Mouse (Mus musculus) stomach, embryonic 15.5 days (tissue): ENCODE data around the gene Pias1. TPM values are rescaled to one million over a fixed set of nuclear protein-coding genes. Genes with fewer than 3 reads are reported as not detected.
"Not testable (repeated sequence)": the region's sequence is repeated elsewhere in the genome, so short reads cannot be mapped to it uniquely, and the experiment has no call there.

Experiments
- ATAC-seq: fragments of 200-750 bp; cut with Nextera tagmentation; 2 replicates; pipeline ENCODE4 v1.8.0; 2017; ENCODE audit warnings: low read depth, moderate number of reproducible peaks, moderate TSS enrichment; ENCODE audit not compliant: insufficient read depth, low FRiP score
- H3K27ac ChIP-seq: fragments of 300-500 bp; sonication (generic); 2 replicates; pipeline ENCODE4 v1.5.1; 2015; ENCODE audit warnings: mild to moderate bottlenecking, inconsistent platforms
- H3K27me3 ChIP-seq: fragments of 300-500 bp; sonication (generic); replicated peaks from 2 replicates; pipeline ENCODE4 v1.6.1; 2015; ENCODE audit warnings: inconsistent platforms
- H3K36me3 ChIP-seq: fragments of 300-500 bp; sonication (generic); 2 replicates; pipeline ENCODE4 v1.6.1; 2015; ENCODE audit warnings: inconsistent platforms
- H3K4me1 ChIP-seq: fragments of 300-500 bp; sonication (generic); 2 replicates; pipeline ENCODE4 v1.6.1; 2015; ENCODE audit warnings: inconsistent platforms
- H3K4me2 ChIP-seq: fragments of 300-500 bp; sonication (generic); 2 replicates; pipeline ENCODE4 v1.6.1; 2015; ENCODE audit warnings: mild to moderate bottlenecking, inconsistent platforms
- H3K4me3 ChIP-seq: fragments of 300-500 bp; sonication (generic); replicated peaks from 2 replicates; pipeline ENCODE4 v1.5.1; 2015; ENCODE audit warnings: inconsistent platforms
- H3K9ac ChIP-seq: fragments of 300-500 bp; sonication (generic); 2 replicates; pipeline ENCODE4 v1.6.1; 2015; ENCODE audit warnings: inconsistent platforms
- H3K9me3 ChIP-seq: fragments of 300-500 bp; sonication (generic); 2 replicates; pipeline ENCODE4 v1.6.1; 2016; ENCODE audit warnings: inconsistent platforms
- WGBS: fragments of 180-500 bp; shearing (Covaris S2); methylation state at CpG from one replicate; pipeline ENCODE4 v1.1.7; 2015; 5-methylcytosine and 5-hydroxymethylcytosine counted together
- polyA plus RNA-seq: library from polyadenylated mRNA; unstranded; fragments of >200 nt; fragmentation: Nextera tagmentation; extraction: Ambion mirVana; gene quantifications from 2 replicates; pipeline ENCODE4 v1.2.1, GENCODE M21; 2015

The Pias1 gene
- polyA plus RNA-seq, 1 experiment from 2014 or later = 46.7 TPM

DNA sequence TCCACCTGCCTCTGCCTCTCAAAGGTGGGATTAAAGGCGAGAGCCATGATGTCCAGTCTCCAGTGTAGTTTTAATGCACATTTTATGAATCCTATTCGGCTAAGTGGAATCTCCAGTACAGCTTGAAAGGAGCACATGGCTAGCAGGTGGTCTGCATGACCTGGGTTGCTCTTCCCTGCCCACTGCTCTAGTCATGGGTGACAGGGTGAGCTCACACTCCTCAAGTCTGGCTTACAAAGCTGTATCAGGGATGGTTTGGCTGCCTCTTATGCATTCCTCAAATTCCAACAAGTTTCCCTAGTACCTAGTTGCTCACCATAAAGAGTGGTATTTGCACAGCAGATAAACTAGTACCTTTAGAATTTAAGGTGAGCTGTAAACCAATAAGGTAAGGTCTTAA lies 109.9 kb downstream of the Pias1 start:
- no peaks in the 10 kb centered on the region for H3K9me3 ChIP-seq
- no peak overlapping the region for H3K4me2 ChIP-seq
- peaks cover 10% of the 10 kb centered on the region for H3K36me3 ChIP-seq
- H3K27ac ChIP-seq = no peak overlapping the region
- H3K9ac ChIP-seq = no peak overlapping the region
- H3K4me3 ChIP-seq = no peak overlapping the region
- 72% methylated on average over 2 of the region's 2 CpGs for WGBS
- H3K27me3 ChIP-seq = no peaks in the 10 kb centered on the region
- ATAC-seq = no peak
- H3K4me1 ChIP-seq = no peaks in the 10 kb centered on the region

DNA sequence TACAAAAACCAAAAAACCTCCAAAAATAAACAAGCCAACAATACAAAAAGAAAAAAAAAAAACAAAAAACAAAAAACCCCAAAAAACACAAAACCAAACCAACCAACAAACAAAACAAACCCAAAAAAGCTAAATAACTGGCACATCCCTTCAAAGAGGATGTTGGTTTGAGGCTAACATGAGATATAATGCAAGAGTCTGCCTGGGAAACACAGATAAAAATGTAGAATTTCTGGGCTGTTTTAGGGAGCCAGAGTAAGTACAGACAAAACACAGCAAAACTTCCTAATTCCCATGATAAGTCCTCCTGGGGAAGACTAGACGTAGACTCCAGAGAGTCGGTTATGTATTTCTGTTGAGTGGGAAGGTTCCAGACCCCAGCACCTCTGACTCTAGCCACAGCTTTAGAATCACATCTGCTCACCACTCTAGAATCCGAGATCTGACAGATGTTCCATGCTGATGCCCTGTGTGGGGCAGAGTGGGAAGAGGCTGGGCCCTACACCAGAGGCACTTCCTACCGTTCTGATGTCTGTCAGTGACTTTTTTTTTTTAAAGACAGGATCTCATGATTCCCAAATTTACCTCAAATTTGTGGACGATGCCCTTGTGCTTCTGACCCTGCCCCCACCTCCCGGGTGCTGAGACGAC lies 110.6 kb downstream of the Pias1 start:
- Histone ChIP-seq H3K27ac (no peak overlapping the region), H3K36me3 (peaks cover 6% of the 10 kb centered on the region), H3K4me2 (no peak overlapping the region), H3K9ac (no peak overlapping the region), H3K9me3 (no peaks in the 10 kb centered on the region), H3K27me3 (no peaks in the 10 kb centered on the region), H3K4me3 (no peak overlapping the region), H3K4me1 (no peaks in the 10 kb centered on the region)
- 80% methylated on average over 7 of the region's 7 CpGs for WGBS
- ATAC-seq = no peak

DNA sequence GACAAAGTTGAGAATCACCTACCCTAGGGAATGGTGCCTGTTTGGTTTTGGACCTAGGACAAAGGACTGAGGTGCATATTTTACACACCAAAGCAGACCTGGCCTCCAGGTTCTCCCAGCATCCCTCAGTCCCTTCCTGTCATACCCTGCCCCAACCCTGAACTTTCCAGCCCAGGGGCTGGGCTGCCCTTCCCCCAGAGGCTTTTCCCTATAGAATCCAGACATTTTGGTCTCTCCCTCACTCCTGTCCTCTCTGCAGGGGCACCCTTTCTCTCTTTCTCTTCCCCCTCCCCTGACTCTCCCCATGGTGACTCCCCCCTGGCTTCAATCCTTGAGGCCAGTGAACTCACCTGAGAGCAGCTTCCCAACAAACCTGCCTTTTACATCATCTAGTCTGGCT lies 117.0 kb downstream of the Pias1 start:
- Histone ChIP-seq H3K9me3 (no peaks in the 10 kb centered on the region), H3K27me3 (no peaks in the 10 kb centered on the region), H3K4me2 (no peak overlapping the region), H3K36me3 (no peaks in the 10 kb centered on the region), H3K4me1 (no peaks in the 10 kb centered on the region), H3K27ac (no peak overlapping the region), H3K9ac (no peak overlapping the region), H3K4me3 (no peak overlapping the region)
- no peak for ATAC-seq

DNA sequence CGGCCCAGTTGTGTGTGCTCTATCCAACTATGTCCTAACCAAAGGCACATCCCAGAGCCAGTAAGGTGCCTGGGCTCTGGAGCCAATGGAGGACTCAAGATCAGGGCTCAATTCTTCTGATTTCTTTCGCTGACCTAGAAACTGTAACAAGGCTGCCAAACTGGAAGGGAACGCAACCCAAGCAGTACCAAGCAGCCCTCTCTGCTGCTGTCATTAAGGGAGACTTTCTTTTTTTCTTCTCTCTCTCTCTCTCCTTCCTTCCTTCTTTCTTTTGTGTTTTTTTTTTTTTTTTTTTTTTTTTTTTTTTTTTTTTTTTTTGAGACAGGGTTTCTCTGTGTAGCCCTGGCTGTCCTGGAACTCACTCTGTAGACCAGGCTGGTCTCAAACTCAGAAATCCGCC lies 118.5 kb downstream of the Pias1 start:
- not testable (repeated sequence) for H3K4me2 ChIP-seq, H3K4me1 ChIP-seq, H3K9ac ChIP-seq, H3K36me3 ChIP-seq, H3K27me3 ChIP-seq, H3K9me3 ChIP-seq, H3K4me3 ChIP-seq, H3K27ac ChIP-seq, ATAC-seq
- 90% methylated on average over 4 of the region's 4 CpGs for WGBS

DNA sequence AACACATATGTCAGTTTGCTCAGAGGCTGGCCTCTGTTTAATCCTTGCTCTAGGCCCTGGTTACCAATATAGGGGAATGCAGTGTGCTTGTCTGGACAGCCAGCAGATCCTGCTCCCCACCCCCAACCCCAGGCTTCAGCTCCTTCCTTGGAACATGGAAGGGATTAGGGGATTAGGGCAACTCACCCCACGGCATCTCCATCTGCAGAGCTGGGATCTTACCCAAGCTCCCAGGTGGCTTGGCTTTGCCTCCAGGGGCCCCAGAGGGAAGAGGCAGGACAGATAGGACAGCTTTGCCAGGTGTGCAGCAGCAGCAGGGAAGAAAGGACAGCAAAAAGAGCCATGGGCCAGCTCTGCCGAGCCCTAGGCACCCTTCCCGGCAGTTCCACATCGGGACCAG lies 126.9 kb downstream of the Pias1 start:
- H3K9ac ChIP-seq = no peak overlapping the region
- H3K4me2 ChIP-seq = no peak overlapping the region
- no peak overlapping the region for H3K27ac ChIP-seq
- ATAC-seq = no peak
- WGBS = 73% methylated on average over 4 of the region's 4 CpGs
- no peaks in the 10 kb centered on the region for H3K27me3 ChIP-seq
- peaks cover 24% of the 10 kb centered on the region for H3K4me1 ChIP-seq
- no peaks in the 10 kb centered on the region for H3K9me3 ChIP-seq
- H3K36me3 ChIP-seq = no peaks in the 10 kb centered on the region
- no peak overlapping the region for H3K4me3 ChIP-seq

DNA sequence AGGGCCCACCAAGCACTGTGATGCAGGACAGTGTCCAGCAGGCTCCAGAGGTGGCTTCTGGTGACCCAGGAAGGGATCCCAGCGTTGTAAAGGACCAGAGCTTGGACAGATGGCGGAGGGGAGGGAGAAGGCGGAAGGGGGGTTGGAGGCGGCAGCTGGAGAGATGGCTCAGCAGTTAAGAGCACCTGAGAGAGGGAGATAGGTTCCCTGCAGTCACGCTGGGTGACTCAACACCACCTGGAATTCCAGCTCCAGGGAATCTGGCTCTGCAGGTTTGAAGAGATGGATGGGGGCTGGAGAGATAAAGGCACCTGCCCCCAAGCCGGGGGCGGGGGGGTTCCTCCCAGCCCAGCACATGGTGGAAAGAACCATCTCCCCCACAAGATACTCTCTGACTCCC lies 127.6 kb downstream of the Pias1 start:
- not testable (repeated sequence) for ATAC-seq

DNA sequence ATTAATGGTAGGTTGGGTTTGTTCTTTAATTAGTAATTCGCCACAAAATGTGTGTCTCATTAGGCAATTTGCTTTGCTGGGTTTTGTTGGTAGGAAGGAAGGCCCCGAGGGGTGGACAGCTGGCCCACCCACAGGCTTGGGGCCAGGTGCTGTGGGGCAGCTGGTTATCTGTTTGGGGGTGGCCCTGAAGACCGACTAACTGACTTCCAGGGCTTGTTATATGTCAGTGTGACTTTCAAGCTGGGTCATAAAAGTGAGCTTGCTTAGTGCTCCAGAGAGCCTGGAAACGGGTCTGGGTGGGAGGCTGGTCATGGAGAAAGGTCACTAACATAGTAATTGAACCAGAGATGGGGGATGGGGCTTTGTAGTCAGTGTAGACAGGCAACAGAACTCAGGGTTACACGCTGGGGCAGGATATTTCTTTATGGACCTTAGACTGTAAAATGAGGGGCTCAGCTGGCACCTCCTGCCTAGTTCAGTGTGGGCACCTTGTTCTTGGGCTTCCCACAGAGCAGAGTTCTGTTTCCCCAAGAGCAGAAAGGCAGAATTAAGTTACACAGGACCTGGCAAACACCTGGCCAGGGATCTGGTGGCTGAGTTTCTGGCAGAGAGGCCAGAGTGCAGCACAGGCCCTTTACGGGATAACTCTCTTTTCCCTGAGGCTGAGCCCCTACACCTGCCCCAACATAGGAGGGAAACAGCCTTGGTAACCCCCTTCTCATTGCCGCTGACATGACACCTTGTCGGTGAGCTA lies 129.3 kb downstream of the Pias1 start:
- peak overlapping the region; percentile 83 for H3K27ac ChIP-seq
- no peaks in the 10 kb centered on the region for H3K36me3 ChIP-seq
- peak overlapping the region; percentile 46 for H3K4me2 ChIP-seq
- no peak overlapping the region for H3K9ac ChIP-seq
- H3K4me3 ChIP-seq = peak overlapping the region; percentile 25
- H3K9me3 ChIP-seq = no peaks in the 10 kb centered on the region
- no peak for ATAC-seq
- peaks cover 28% of the 10 kb centered on the region for H3K4me1 ChIP-seq
- WGBS = 41% methylated on average over 8 of the region's 8 CpGs
- H3K27me3 ChIP-seq = no peaks in the 10 kb centered on the region

More for the DNA sequence above, 127.6 kb downstream of the Pias1 start:
- not testable (repeated sequence) for H3K27ac ChIP-seq, H3K4me2 ChIP-seq, H3K27me3 ChIP-seq, H3K36me3 ChIP-seq, H3K9me3 ChIP-seq, H3K4me3 ChIP-seq, H3K9ac ChIP-seq
- 48% methylated on average over 7 of the region's 7 CpGs for WGBS
- H3K4me1 ChIP-seq = peaks cover 24% of the 10 kb centered on the region

DNA sequence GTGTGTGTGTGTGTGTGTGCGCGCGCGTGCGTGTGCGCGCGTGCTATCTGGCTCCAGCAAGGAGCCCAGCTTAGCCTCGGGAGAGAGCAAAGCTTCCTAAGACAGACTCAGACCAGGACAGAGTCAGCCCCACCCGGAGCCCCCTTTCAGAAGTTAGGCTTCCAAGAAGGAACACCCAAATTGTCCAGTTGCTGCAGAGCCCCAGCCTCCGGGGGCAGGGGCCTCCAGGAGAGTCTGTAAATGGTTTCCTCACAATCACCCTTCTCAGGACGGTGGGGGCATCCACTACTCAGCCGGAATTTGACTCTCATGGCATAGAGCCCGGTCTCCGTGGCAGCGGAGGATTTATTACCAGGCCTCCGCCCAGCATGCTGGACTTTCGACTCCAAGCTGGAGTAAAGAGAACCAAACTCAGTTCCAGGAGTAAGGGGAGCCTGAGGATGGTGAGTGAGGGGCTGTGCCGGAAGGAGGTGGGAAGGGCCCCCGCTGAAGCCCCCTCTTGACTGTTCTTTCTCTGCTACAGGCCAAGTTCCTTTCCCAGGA lies 129.9 kb downstream of the Pias1 start, which contains the start of gene Calml4:
Gene Calml4, plus strand, starts transcription at position 362 of the 543 bp plus-strand sequence.
- 27% methylated on average over 20 of the region's 20 CpGs for WGBS
- peak within 1 kb of the TSS; percentile 83 for H3K27ac ChIP-seq
- H3K9ac ChIP-seq = no peak within 1 kb of the TSS
- H3K9me3 ChIP-seq = no peaks in the 10 kb centered on the region
- H3K4me2 ChIP-seq = peak within 1 kb of the TSS; percentile 46
- peaks cover 28% of the 10 kb centered on the region for H3K4me1 ChIP-seq
- peak; percentile 59 for ATAC-seq
- no peaks in the 10 kb centered on the region for H3K36me3 ChIP-seq
- no peaks in the 10 kb centered on the region for H3K27me3 ChIP-seq
- peak within 1 kb of the TSS; percentile 25 for H3K4me3 ChIP-seq

DNA sequence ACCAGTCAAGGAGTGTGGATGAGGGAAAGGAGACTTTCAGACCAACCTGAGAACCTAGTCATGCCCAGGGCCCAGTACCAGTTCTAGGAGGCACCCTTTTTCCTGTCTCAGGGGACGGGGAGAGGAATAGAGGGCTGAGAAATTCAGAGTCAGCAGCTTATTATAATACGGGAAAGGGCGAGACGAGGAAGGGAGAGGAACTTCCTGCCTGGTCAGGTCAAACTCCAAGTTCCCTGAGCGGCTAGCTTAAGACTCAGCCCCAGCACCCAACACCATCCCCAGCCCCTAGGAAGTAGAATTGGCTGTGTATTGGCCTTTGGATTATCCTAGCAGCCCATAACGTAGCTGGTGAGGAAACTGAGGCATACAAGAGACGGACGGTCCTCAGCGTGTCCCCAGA lies 130.5 kb downstream of the Pias1 start:
- peak; percentile 44; the same call in 1 of the 2 replicates for ATAC-seq

DNA sequence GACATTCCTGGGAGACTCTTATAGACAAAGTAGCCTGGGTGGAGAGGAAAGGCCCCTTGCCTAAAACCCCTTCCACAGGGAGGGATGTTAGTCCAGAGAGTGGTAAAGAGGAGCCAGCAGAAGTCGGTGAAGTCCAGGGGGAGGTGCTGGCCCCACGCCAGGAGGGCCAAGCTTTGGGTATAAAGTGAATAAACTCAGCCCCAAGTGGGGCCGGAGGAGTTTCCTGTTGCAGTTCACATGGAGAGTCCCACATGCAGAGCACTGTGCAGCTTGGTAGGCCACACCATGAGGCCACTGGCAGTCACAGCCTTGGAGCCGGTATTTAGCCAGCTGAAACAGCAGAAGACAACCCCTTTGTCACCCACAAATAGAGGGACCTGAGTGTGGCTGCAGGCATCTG lies 133.2 kb downstream of the Pias1 start:
- H3K36me3 ChIP-seq = no peaks in the 10 kb centered on the region
- H3K9me3 ChIP-seq = no peaks in the 10 kb centered on the region
- H3K4me2 ChIP-seq = no peak overlapping the region
- no peak overlapping the region for H3K27ac ChIP-seq
- peaks cover 24% of the 10 kb centered on the region for H3K4me1 ChIP-seq
- ATAC-seq = no peak
- WGBS = 40% methylated on average over 4 of the region's 4 CpGs
- H3K27me3 ChIP-seq = no peaks in the 10 kb centered on the region
- H3K4me3 ChIP-seq = no peak overlapping the region
- H3K9ac ChIP-seq = no peak overlapping the region

More for the DNA sequence above, 130.5 kb downstream of the Pias1 start:
- peak overlapping the region; percentile 46 for H3K4me2 ChIP-seq
- H3K4me1 ChIP-seq = peaks cover 28% of the 10 kb centered on the region
- no peaks in the 10 kb centered on the region for H3K36me3 ChIP-seq
- H3K9ac ChIP-seq = no peak overlapping the region
- peak overlapping the region; percentile 83 for H3K27ac ChIP-seq
- no peaks in the 10 kb centered on the region for H3K9me3 ChIP-seq
- WGBS = 52% methylated on average over 9 of the region's 9 CpGs
- H3K4me3 ChIP-seq = peak overlapping the region; percentile 25
- H3K27me3 ChIP-seq = no peaks in the 10 kb centered on the region

DNA sequence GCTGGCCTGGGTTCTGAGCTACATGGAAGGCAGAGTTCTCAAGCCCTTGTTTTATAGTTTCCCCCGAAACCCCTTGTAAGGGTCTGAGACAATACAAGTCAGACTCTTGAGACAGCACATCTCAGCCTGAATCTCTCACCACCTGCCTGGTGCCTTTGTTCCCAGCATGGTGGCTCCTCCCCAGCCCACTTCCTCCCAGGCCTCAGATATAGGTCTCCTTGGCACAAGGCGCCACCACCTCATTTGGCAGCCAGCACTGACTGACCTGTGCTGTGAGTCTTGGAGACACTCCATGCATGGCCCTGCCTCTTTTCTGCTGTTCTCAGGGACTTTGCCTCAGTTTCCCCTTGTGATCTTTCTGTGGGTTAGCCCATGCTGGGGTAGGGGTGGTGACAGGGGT lies 136.2 kb downstream of the Pias1 start:
- Histone ChIP-seq H3K36me3 (no peaks in the 10 kb centered on the region; the same call in 1 of the 2 replicates), H3K4me3 (no peak overlapping the region), H3K27ac (no peak overlapping the region), H3K9ac (no peak overlapping the region), H3K4me1 (peaks cover 11% of the 10 kb centered on the region), H3K4me2 (no peak overlapping the region), H3K27me3 (no peaks in the 10 kb centered on the region), H3K9me3 (no peaks in the 10 kb centered on the region)
- 93% methylated on average over 2 of the region's 2 CpGs for WGBS
- ATAC-seq = no peak

DNA sequence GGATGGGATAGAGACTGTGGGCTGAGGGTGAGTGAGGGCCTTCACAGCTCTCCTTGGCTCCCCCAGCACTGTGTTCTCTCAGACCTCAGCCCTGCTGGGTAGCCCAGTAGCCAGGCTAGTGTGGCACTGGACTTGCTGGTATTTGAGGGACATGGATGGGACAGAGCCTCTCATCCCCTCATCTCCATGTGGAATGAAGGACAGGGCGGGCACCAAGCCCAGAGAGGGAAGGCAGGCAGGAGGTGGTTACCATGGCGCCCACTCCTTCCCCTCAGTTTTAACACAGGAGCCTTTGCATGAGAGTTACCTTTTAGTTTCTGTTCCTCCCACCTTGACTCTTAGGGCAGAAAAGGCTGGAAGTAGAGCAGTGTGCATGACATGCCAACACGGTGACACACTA lies 139.1 kb downstream of the Pias1 start:
- H3K9me3 ChIP-seq = no peaks in the 10 kb centered on the region
- no peak overlapping the region for H3K4me2 ChIP-seq
- H3K4me3 ChIP-seq = no peak overlapping the region
- H3K27me3 ChIP-seq = no peaks in the 10 kb centered on the region
- no peak overlapping the region for H3K9ac ChIP-seq
- no peak for ATAC-seq
- H3K27ac ChIP-seq = no peak overlapping the region
- WGBS = 94% methylated on average over 3 of the region's 3 CpGs
- H3K36me3 ChIP-seq = no peaks in the 10 kb centered on the region; the same call in 1 of the 2 replicates
- H3K4me1 ChIP-seq = peaks cover 6% of the 10 kb centered on the region
